Mouse (Mus musculus) G1E (cell line): ENCODE data around the gene Fubp1.

Source experiments
- CTCF ChIP-seq: IDR thresholded peaks from 2 replicates; pipeline ENCODE4 v1.5.1; 2012; ENCODE audit warnings: low read depth, low read length, inconsistent platforms, mixed read lengths
- GATA1 ChIP-seq: IDR thresholded peaks from 2 replicates; pipeline ENCODE4 v1.6.1; 2012; ENCODE audit warnings: borderline replicate concordance, low read length, inconsistent platforms, mixed read lengths
- POLR2AphosphoS5 ChIP-seq: IDR thresholded peaks from 2 replicates; pipeline ENCODE4 v1.6.1; 2012; ENCODE audit warnings: low read depth, low read length, inconsistent platforms; ENCODE audit not compliant: insufficient replicate concordance
- TAL1 ChIP-seq: conservative IDR thresholded peaks from 2 replicates; pipeline ENCODE4 v1.6.1; 2012; ENCODE audit warnings: low read depth, low read length, inconsistent platforms, mixed read lengths

DNA sequence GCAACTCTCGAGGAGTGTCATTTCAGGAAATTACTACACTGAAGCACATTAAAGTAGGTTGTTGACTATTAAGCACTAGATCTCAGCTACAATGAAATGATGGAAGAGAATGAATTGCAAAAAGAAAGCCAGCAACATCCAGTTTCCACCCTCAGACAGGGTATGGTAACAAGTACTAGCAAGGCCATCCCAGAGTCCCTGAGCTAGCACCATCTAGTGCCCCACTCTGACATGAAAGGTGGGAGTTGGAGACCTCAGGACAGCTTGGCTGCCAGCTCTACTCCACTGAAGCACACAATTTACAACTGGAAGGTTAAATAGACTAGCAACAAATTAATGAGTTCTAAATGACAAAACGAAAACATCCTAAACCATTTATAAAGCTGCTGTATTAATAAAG lies 67.7 kb downstream of the Fubp1 start:
- TF ChIP-seq CTCF (no peak), GATA1 (no peak), TAL1 (no peak), POLR2AphosphoS5 (no peak)
